Mouse (Mus musculus): Measurements from ENCODE around the gene Eif1.
"Not testable (repeated sequence)": the region's sequence is repeated elsewhere in the genome, so short reads cannot be mapped to it uniquely, and the experiment has no call there.

The Eif1 gene

DNA sequence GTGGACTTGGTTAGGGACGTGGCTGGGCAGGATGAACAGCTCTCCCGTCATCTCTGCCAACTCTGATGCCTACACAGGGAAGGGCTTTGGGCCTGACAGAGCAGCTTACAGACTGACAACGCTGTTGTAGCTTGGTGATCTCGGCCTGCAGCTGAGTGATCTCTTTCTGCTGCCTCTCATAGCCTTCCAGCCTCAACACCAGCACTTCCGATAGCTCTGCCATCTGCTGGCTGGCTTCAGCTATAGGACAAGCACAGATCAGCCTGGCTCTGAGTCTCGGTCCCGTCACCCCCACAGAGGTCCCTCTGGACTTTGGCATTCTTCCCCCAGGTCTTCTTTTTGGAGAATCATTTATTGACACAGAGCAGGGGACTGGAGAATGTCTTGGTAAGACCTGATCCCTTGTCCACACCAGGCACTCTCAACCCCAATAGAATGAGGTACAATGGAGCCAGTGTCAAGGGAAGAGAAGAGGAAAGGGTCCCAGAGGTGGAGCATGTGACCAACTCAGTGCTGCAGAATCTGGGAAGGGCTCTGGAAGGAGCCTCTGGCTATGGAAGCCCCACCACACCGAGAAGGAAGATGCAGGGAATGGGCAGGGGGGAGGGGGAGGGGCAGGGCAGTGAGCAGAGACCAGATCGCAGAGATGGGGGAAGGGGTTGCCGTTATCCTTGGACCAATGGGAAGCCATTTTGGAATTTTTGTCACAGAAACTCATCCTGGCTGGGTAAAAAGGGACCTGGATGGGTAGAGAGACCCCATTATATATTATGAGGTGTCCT, 32.6 kb downstream of the Eif1 start:
- DNase-seq (ENCODE audit: low spot score): no peak

DNA sequence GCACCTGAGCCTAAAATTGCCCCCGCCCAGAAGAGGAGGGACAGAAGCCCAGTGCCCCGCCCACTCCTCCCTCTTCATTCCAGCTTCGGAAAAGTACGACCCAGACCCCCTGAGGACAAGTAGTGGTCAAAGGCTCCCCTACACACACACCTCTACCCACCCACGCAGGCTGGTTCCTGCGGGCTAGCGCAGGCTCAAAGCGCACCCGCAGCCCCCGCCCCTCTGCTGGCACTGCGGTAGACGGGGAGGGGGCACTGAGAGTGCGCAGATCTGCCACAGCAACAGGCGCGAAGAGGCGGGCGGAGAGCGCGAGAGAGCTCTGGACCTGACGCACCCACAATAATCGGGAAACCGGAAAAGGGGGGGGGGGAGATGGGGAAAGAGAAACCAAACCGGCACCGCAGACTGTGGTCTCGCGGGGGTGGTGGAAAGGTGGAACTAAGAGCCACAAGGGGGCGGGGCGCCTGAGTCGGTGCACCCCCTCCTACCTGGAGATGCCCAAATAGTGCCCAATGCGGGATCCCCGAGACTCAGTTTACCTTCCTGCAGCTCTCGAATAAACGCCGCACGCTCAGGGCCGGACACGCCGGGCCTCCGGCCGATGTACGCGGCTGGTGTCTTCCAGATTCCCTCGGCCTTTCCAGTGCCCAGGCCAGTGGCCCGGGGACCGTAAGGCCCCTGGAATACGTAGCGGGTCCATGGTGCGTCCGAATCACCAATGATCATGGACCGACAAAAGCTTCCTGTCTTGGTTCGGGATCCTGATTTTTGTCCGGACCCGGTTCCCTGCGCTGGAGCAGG, 35.7 kb downstream of the Eif1 start:
- no peak for DNase-seq (ENCODE audit: low spot score)

DNA sequence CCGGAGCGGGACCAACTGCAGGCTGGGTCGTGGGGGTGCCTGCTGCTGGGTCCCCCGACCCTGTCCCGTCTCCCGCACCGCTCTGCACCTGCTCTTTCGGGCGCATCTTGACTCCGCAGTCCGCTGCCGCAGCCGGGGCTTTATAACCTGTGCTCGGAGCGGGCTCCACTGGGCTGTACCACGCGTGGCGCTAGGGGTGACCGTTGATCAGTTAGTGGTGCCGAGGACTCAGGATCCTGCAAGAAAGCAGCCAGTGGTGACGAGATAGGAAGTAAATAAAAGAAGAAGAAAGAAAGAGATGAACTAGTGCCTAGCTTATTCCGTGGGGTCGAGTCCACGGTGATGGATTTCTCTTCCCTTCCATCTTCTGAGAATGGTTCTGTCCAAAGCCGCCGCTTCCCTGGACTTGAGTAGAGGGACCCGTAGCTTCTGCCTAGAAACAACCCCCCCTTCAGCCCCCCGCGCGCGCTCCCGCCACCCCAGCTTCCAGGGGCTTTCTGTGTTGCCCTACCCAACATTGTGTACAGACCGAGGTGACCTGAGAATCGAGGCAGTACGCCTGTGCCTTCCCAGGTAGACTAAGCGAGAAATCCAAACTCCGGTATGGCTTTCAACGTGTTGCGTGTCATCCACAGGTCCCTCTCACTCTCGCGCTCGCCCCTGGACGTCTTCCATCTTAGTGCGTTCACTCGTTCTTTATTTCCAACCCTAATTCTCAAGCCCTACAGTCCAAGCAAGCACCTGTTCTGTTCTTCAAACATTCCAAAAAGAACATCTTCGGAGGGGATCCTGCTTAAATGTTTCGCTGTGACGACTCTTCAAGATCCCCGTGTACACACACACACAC, 36.5 kb downstream of the Eif1 start, which contains the start of gene Hap1:
Gene Hap1 (minus strand): TSS at position 157 of the 847 bp plus-strand sequence.
- DNase-seq (ENCODE audit: low spot score): peak; percentile 62

DNA sequence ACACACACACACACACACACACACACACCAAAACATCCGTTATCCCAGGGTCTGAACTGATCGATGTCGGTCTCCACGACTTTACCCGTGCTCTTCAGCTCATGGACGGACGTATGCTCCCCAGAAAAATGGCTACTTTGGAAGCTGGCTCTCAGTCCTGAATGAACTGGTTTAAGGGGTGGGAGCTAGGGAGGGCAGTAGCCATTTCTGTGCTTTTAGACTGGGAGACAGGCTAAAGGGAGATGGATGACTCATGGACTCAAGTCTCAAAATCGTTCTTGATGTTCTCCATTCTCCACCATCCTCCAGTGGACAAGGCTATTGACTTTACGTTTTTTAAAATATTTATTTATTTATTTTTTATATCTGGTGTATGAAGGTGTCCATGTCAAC, 37.1 kb downstream of the Eif1 start:
- no peak for DNase-seq (ENCODE audit: low spot score)

DNA sequence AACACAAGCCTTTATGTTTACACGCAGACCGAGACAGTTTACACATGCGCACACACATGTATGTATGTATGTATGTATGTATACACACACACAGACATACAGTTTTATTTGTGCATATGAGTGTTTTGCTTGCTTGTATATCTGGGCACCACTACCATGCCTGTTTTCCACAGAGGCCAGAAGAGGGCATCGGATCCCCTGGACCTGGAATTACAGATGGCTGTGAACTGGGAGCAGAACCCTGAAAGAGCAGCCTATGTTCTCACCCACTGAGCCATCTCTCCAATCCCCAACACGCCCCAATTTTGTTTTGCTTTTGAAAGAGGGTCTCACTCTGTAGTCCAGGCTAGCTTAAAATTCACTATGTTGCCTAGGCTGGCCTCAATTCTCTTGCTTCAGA, 37.7 kb downstream of the Eif1 start:
- no peak for DNase-seq (ENCODE audit: low spot score)

DNA sequence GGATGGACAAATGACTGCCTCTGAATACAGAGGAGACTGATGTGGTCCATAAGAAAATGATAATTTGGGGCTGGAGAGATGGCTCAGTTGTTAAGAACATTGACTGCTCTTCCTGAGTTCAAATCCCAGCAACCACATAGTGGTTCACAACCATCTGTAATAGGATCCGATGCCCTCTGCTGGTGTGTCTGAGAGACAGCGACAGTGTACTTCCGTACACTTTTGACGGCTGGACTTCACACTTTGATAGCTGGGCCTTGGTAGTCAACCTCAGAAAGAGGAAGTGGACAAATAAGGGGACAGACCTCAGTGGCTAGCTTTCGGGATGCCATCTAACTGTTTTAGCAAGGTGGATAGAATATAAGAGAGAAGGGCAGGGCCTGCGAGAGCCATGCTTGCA, 40.5 kb downstream of the Eif1 start:
- no peak for DNase-seq (ENCODE audit: low spot score)

DNA sequence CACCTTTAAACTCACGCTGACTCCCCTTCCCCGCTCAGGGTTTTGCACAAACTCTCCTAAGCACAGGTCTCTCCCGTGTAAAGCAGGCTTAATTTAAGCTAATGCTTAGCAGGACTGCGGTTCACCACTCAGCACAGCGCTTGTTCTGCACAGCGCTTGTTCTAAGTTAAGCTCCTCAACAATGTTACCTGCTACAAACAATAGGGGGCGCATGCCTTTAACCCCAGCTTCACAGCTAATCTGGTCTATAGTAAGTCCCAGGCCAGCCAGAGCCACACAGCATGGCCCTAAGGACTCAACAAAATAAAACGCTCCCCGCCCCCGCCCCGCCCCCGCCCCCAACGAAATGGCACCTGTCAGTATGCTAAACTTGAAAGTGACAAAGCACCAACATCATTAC, 41.4 kb downstream of the Eif1 start:
- not testable (repeated sequence) for DNase-seq (ENCODE audit: low spot score)

DNA sequence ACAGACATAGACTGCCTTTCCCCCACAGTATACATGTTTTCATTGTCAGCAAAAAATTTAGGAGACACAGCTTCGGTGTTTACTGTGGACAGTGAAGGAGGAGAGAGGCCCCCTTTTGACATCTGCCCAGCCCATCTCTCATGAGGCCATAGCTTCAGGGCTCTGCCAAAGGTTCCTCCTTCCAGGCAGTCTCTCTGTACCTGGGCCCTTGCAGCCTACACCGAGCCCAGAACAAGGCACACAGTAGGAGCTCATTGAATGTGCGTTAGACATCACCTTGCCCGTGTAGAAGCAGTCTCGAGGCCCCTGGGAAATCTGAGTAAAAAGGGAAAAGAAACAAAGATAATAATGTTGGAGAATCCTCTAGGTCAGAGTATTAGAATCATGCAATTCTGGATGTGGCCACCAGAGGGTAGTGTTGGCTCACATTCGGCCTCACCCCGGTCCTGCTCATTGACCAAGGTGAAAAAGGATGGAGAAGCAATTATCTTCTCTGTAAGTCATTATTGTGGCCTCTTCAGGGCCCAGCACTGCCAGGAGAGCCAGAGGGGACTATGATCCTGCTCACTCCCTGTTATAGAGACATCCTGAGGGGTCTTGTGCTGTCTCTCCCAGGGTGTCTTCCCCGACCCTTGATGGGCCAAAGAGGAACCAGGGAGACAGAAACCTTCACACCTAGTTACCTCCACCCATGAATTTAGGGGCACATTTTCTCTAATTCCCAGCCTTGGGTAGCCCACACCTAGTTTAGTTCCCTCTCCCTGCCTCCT, 42.7 kb downstream of the Eif1 start:
- DNase-seq (ENCODE audit: low spot score): peak; percentile 71

DNA sequence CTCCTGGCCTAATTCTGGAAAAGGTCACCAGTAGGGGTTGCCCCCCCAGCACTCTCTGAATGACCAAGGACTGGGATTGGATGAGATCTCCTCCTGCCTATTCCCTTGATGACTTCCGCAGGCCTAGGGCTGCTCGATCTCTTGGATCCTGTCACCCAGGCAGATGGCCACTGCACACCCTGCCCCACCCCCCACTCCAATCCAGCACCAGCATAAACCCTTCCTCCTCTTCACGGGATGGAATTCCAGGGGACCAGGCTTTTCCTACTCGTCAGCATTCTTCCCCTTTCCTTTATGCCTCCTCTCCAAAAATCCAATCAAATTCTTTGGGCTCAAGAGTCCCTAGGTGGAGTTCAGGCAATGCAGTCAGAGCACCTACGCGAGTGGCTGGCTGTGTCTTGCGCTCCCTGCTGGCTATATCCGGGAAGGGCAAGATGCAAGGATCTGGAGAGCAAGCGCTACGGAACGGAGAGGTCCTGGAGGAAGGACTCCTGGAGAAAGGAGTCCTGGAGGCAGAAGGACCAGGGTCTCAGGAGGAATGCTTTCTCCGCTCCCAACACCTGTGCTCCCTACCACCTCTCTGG, 43.4 kb downstream of the Eif1 start:
- DNase-seq (ENCODE audit: low spot score): peak; percentile 51

DNA sequence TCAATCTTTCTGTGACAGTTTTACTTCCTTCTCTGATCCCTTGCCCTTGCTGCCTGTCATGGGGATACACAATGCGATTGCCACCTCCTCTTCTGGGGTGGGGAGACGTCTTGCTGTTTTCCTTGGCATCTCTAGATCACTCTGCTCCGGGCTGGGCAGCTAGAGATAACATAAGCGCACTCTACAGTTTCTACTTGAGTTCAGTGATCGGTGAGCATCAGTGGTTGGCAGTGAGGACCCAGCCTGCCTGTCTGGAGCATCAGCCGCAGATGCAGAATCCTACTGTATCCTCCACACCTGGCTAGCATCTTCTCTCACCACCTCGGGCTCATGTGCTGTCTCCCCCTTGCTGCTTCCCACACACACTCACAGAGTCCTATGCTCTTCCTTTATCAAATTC, 49.5 kb downstream of the Eif1 start:
- no peak for DNase-seq (ENCODE audit: low spot score)

DNA sequence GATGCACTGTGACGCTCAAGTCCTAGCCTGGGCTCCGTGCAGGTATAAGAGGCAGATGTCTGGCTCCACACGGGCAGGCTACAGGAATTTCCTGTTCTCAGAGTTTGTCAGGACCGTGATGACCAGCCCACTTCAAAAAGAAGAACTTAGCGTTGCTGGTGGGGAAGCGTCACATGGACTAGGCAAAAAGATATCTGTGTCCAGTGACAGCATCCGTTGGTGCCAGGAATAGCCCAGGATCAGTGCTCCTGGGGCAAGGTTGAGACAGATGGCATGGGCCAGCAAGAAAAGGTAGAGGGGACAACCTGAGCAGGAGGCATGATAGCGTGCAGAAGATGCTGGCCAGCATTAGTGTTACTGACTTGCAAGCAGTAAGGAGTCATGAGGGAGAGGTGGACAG, 50.1 kb downstream of the Eif1 start:
- DNase-seq (ENCODE audit: low spot score): no peak

Measured in left cerebral cortex, adult 11 months (tissue).